Mouse (Mus musculus) G1E (cell line): ENCODE data around the gene Tas2r120.

Experiments
- CTCF ChIP-seq: IDR thresholded peaks from 2 replicates; pipeline ENCODE4 v1.5.1; 2012; ENCODE audit warnings: low read depth, low read length, inconsistent platforms, mixed read lengths
- GATA1 ChIP-seq: IDR thresholded peaks from 2 replicates; pipeline ENCODE4 v1.6.1; 2012; ENCODE audit warnings: borderline replicate concordance, low read length, inconsistent platforms, mixed read lengths
- GATA2 ChIP-seq: IDR thresholded peaks from 2 replicates; pipeline ENCODE4 v1.6.1; 2012; ENCODE audit warnings: low read depth, low read length, inconsistent platforms, borderline replicate concordance
- POLR2AphosphoS5 ChIP-seq: IDR thresholded peaks from 2 replicates; pipeline ENCODE4 v1.6.1; 2012; ENCODE audit warnings: low read depth, low read length, inconsistent platforms; ENCODE audit not compliant: insufficient replicate concordance
- TAL1 ChIP-seq: conservative IDR thresholded peaks from 2 replicates; pipeline ENCODE4 v1.6.1; 2012; ENCODE audit warnings: low read depth, low read length, inconsistent platforms, mixed read lengths

DNA sequence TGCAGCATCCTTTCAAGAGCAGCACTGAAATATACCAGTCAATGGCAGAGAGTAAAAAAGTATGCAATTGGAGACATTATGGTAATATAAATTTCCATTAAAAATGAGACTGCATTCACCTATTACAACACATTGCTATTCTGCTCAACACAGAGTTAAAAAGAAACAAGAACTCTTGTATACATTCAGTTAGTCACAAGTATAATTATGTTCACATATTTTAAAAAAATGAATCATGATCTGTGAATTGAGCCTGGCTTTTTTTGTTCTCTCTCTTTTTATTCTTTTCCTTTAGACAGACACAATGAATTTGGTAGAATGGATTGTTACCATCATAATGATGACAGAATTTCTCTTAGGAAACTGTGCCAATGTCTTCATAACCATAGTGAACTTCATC lies at the start of gene Tas2r120:
- TF ChIP-seq CTCF (no peak), GATA2 (no peak), TAL1 (no peak), GATA1 (no peak), POLR2AphosphoS5 (no peak)
